Mouse (Mus musculus) hindbrain, embryonic 11.5 days (tissue): ENCODE data around the gene Arid1b. TPM values are rescaled to one million over a fixed set of nuclear protein-coding genes. Genes with fewer than 3 reads are reported as not detected.

Experiments used
- ATAC-seq: fragments of 200-750 bp; cut with Nextera tagmentation; 2 replicates; pipeline ENCODE4 v1.8.0; 2017; ENCODE audit warnings: mild to moderate bottlenecking, moderate TSS enrichment, moderate library complexity; ENCODE audit not compliant: low FRiP score
- DNase-seq: peaks from one replicate; pipeline ENCODE4 v3.0.0-alpha.2; 2015; ENCODE audit warnings: low spot score
- H3K27ac ChIP-seq: fragments of 300-500 bp; sonication (generic); 2 replicates; pipeline ENCODE4 v1.5.1; 2014; ENCODE audit warnings: mild to moderate bottlenecking, low read depth, low read length
- H3K27me3 ChIP-seq: fragments of 300-500 bp; sonication (generic); 2 replicates; pipeline ENCODE4 v1.6.1; 2014; ENCODE audit warnings: mild to moderate bottlenecking, low read length, moderate library complexity, mixed read lengths; ENCODE audit not compliant: control insufficient read depth, insufficient read depth
- H3K36me3 ChIP-seq: fragments of 300-500 bp; sonication (generic); 2 replicates; pipeline ENCODE4 v1.6.1; 2014; ENCODE audit warnings: mild to moderate bottlenecking, low read length, moderate library complexity, mixed read lengths; ENCODE audit not compliant: control insufficient read depth, insufficient read depth
- H3K4me1 ChIP-seq: fragments of 300-500 bp; sonication (generic); replicated peaks from 2 replicates; pipeline ENCODE4 v1.6.1; 2014; ENCODE audit warnings: low read length, mixed read lengths; ENCODE audit not compliant: control insufficient read depth, insufficient read depth
- H3K4me2 ChIP-seq: fragments of 300-500 bp; sonication (generic); replicated peaks from 2 replicates; pipeline ENCODE4 v1.6.1; 2014; ENCODE audit warnings: mild to moderate bottlenecking, low read depth, low read length
- H3K4me3 ChIP-seq: fragments of 300-500 bp; sonication (generic); 2 replicates; pipeline ENCODE4 v1.5.1; 2014; ENCODE audit warnings: low read depth, low read length
- H3K9ac ChIP-seq: fragments of 300-500 bp; sonication (generic); 2 replicates; pipeline ENCODE4 v1.6.1; 2014; ENCODE audit warnings: low read depth, low read length
- H3K9me3 ChIP-seq: fragments of 300-500 bp; sonication (generic); 2 replicates; pipeline ENCODE4 v1.6.1; 2016; ENCODE audit warnings: low read length; ENCODE audit not compliant: control insufficient read depth
- WGBS: fragments of 180-500 bp; shearing (Covaris S2); extraction: QIAGEN DNeasy Blood & Tissue Kit; methylation state at CpG from one replicate; pipeline ENCODE4 v1.1.7; 2014; 5-methylcytosine and 5-hydroxymethylcytosine counted together
- polyA plus RNA-seq: library from polyadenylated mRNA; unstranded; fragments of >200 nt; fragmentation: Nextera tagmentation; extraction: Ambion mirVana; gene quantifications from 2 replicates; pipeline ENCODE4 v1.2.1, GENCODE M21; 2014

Gene Arid1b
- polyA plus RNA-seq, 1 experiment from 2014 or later = 18.6 TPM

GRCm38 (mm10) chr17:5287210-5287591 is 293.1 kb downstream of the Arid1b start:
- WGBS = 81% methylated on average over 4 of the region's 4 CpGs
- ATAC-seq = no peak
- no peak overlapping the region for H3K27ac ChIP-seq

DNA sequence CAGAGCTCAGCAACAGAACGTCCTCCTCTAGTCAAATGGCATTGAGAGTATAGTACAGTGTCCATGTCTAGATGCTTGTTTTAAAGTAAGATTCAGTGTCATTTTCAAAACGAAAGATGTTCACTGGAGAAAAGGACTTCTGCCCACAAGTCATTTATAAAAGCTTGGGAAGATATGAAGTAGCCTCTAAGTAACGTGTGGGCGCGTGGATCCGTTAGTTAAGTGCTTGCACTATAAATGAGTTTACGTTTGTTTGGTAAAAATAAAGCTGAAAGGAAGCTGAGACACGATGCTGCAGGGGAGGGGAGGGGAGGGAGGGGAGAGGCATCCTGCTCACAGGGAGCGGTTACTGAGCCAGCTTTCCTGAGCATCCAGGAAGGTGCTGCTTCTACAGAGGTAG is 293.5 kb downstream of the Arid1b start:
- WGBS = 88% methylated on average over 9 of the region's 9 CpGs
- Histone ChIP-seq H3K36me3 (no peaks in the 10 kb centered on the region), H3K4me2 (no peak overlapping the region), H3K27me3 (no peaks in the 10 kb centered on the region), H3K4me3 (no peak overlapping the region), H3K27ac (no peak overlapping the region), H3K9me3 (no peaks in the 10 kb centered on the region), H3K4me1 (peaks cover 4% of the 10 kb centered on the region; the same call in 1 of the 2 replicates), H3K9ac (no peak overlapping the region)
- DNase-seq = no peak
- no peak for ATAC-seq

More at GRCm38 (mm10) chr17:5287210-5287591, 293.1 kb downstream of the Arid1b start:
- Histone ChIP-seq H3K36me3 (no peaks in the 10 kb centered on the region), H3K27me3 (no peaks in the 10 kb centered on the region), H3K4me2 (no peak overlapping the region), H3K4me3 (no peak overlapping the region), H3K9me3 (no peaks in the 10 kb centered on the region), H3K4me1 (peaks cover 4% of the 10 kb centered on the region; the same call in 1 of the 2 replicates), H3K9ac (no peak overlapping the region)
- no peak for DNase-seq

GRCm38 (mm10) chr17:5293653-5294584 is 299.8 kb downstream of the Arid1b start:
- peak; percentile 66; the same call in 1 of the 2 replicates for ATAC-seq

DNA sequence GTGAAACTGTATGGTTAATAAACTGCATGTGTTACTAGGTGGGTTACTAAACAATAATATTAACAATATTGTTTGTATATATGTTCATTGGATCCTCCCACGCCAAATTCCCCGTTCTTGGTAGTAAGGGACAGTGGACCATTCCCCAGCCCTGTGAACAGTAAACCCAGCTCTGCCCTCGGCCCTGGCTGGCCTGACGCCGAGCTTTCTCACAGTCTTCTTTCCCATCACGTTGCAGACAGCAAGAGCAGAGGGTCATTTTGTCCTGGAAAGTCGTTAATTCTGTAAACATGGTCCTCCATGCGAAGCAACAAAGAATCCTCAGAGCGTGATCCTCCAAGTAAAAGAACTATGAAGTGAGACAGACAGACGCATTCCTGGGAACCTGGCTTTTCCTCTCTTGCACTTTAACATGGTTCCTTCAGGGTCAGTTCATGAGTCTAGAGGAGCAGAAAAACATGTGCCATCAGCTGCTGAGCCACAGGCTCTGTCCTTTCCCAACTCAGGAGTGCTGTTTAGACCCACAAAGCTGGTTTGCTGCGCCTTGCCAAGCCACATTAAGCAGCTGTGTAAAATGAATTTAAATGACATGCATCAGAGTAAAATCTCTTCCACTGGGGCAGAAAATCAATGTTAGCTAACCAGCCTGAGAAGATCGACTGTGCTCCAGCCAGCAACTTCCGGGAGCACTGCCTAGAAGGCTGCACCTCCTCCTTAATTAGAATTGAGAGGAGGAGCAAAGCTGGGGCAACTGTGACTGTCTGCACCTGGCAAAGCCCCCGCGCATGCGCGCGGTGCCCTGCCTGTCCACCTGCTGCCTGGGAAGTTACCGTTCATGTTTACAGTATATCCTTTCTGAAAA is 301.2 kb downstream of the Arid1b start:
- H3K4me3 ChIP-seq = no peak overlapping the region
- no peak for ATAC-seq
- no peaks in the 10 kb centered on the region for H3K9me3 ChIP-seq
- 0 out of 2 replicates have a peak, but pooled peaks cover 4% of the 10 kb centered on the region for H3K36me3 ChIP-seq
- WGBS = 77% methylated on average over 19 of the region's 19 CpGs
- H3K27me3 ChIP-seq = no peaks in the 10 kb centered on the region
- no peak overlapping the region for H3K4me2 ChIP-seq
- peak overlapping the region; percentile 45 for H3K27ac ChIP-seq
- H3K4me1 ChIP-seq = 0 out of 2 replicates have a peak, but pooled peaks cover 3% of the 10 kb centered on the region
- DNase-seq = no peak
- no peak overlapping the region for H3K9ac ChIP-seq

More at GRCm38 (mm10) chr17:5293653-5294584, 299.8 kb downstream of the Arid1b start:
- Histone ChIP-seq H3K4me1 (0 out of 2 replicates have a peak, but pooled peaks cover 3% of the 10 kb centered on the region), H3K27ac (no peak overlapping the region), H3K4me3 (no peak overlapping the region), H3K36me3 (0 out of 2 replicates have a peak, but pooled peaks cover 4% of the 10 kb centered on the region), H3K4me2 (no peak overlapping the region), H3K9me3 (no peaks in the 10 kb centered on the region), H3K9ac (no peak overlapping the region), H3K27me3 (no peaks in the 10 kb centered on the region)
- DNase-seq = peak; percentile 50
- 65% methylated on average over 9 of the region's 9 CpGs for WGBS

DNA sequence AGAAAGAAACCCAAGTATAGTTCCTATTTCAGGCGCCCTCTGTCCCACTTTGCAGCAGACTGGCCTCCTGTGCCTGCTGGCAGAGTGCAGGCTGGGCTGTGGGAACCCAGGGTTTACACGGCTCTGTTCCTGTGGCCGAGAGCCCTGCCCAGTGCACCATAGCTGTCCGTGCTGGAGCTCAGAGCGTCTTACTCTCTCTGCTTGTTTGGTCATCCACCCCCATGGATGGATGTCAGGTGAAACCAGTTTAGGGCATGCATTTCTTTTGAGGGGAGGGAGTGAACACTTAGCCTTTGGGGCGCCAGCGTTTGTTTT is 301.8 kb downstream of the Arid1b start:
- 82% methylated on average over 7 of the region's 7 CpGs for WGBS
- 0 out of 2 replicates have a peak, but pooled peaks cover 3% of the 10 kb centered on the region for H3K4me1 ChIP-seq
- H3K4me2 ChIP-seq = no peak overlapping the region
- H3K27me3 ChIP-seq = no peaks in the 10 kb centered on the region
- no peaks in the 10 kb centered on the region for H3K9me3 ChIP-seq
- H3K36me3 ChIP-seq = 0 out of 2 replicates have a peak, but pooled peaks cover 4% of the 10 kb centered on the region
- ATAC-seq (no peak), DNase-seq (no peak)
- no peak overlapping the region for H3K9ac ChIP-seq
- H3K4me3 ChIP-seq = no peak overlapping the region
- H3K27ac ChIP-seq = peak overlapping the region; percentile 31; the same call in 1 of the 2 replicates

- H3K4me3 ChIP-seq = no peak overlapping the region
- H3K4me1 ChIP-seq = 0 out of 2 replicates have a peak, but pooled peaks cover 3% of the 10 kb centered on the region
- H3K9ac ChIP-seq = no peak overlapping the region
- no peaks in the 10 kb centered on the region for H3K27me3 ChIP-seq
- no peak overlapping the region for H3K27ac ChIP-seq
- WGBS = 87% methylated on average over 4 of the region's 4 CpGs
- ATAC-seq = no peak
- DNase-seq = no peak
- H3K4me2 ChIP-seq = no peak overlapping the region
- no peaks in the 10 kb centered on the region for H3K9me3 ChIP-seq
- 0 out of 2 replicates have a peak, but pooled peaks cover 4% of the 10 kb centered on the region for H3K36me3 ChIP-seq
These were observed 303.4 kb downstream of the Arid1b start for GRCm38 (mm10) chr17:5297491-5297890.

- WGBS = 89% methylated on average over 10 of the region's 10 CpGs
- DNase-seq (no peak), ATAC-seq (no peak)
- Histone ChIP-seq H3K9ac (no peak overlapping the region), H3K27ac (no peak overlapping the region), H3K4me1 (0 out of 2 replicates have a peak, but pooled peaks cover 3% of the 10 kb centered on the region), H3K4me2 (no peak overlapping the region), H3K4me3 (no peak overlapping the region), H3K27me3 (no peaks in the 10 kb centered on the region), H3K9me3 (no peaks in the 10 kb centered on the region), H3K36me3 (0 out of 2 replicates have a peak, but pooled peaks cover 4% of the 10 kb centered on the region)
These were observed 303.9 kb downstream of the Arid1b start for GRCm38 (mm10) chr17:5297984-5298383.

DNA sequence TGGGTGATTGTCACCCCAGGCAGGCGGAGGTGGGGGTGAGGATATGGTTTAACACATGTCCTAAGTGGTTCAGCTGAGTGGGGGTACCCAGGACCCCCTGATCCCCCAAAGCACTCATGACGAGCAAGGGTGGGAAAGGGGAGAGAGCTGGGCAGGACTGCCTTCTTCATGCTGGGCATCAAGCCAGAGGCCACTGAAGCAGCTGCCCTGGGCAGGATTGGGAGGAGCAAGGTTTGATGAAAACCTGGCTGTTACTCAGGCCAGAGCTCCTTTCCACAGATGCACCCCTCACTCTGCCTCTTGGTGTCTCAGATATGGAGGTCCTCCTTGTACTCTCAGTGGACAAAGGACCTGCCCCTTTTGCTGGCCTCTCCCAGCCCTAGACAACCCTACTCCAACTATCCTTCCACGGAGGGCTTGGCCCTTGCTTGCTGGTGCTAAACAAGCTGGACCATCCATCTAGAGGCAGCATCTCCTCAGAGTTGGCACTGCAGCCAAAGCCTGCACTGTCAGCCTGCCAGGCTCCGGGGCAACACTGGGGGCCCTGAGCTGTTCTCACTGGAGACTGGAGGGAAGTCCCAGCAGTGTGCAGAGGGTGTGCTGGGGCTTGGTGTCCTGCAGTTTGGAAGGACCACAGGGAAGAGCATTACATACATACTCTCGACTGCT is 304.9 kb downstream of the Arid1b start:
- no peak overlapping the region for H3K9ac ChIP-seq

More for the DNA sequence above, 304.9 kb downstream of the Arid1b start:
- H3K36me3 ChIP-seq = 0 out of 2 replicates have a peak, but pooled peaks cover 3% of the 10 kb centered on the region
- ATAC-seq = no peak
- 83% methylated on average over 5 of the region's 5 CpGs for WGBS
- H3K27ac ChIP-seq = no peak overlapping the region
- no peak for DNase-seq
- no peaks in the 10 kb centered on the region for H3K9me3 ChIP-seq
- no peak overlapping the region for H3K4me2 ChIP-seq
- H3K27me3 ChIP-seq = no peaks in the 10 kb centered on the region
- no peak overlapping the region for H3K4me3 ChIP-seq
- 0 out of 2 replicates have a peak, but pooled peaks cover 3% of the 10 kb centered on the region for H3K4me1 ChIP-seq
